Mouse (Mus musculus) G1E (cell line): ENCODE data around the gene St5.

Experiments
- CTCF ChIP-seq: IDR thresholded peaks from 2 replicates; pipeline ENCODE4 v1.5.1; 2012; ENCODE audit warnings: low read depth, low read length, inconsistent platforms, mixed read lengths
- GATA1 ChIP-seq: IDR thresholded peaks from 2 replicates; pipeline ENCODE4 v1.6.1; 2012; ENCODE audit warnings: borderline replicate concordance, low read length, inconsistent platforms, mixed read lengths
- GATA2 ChIP-seq: IDR thresholded peaks from 2 replicates; pipeline ENCODE4 v1.6.1; 2012; ENCODE audit warnings: low read depth, low read length, inconsistent platforms, borderline replicate concordance
- TAL1 ChIP-seq: conservative IDR thresholded peaks from 2 replicates; pipeline ENCODE4 v1.6.1; 2012; ENCODE audit warnings: low read depth, low read length, inconsistent platforms, mixed read lengths

DNA sequence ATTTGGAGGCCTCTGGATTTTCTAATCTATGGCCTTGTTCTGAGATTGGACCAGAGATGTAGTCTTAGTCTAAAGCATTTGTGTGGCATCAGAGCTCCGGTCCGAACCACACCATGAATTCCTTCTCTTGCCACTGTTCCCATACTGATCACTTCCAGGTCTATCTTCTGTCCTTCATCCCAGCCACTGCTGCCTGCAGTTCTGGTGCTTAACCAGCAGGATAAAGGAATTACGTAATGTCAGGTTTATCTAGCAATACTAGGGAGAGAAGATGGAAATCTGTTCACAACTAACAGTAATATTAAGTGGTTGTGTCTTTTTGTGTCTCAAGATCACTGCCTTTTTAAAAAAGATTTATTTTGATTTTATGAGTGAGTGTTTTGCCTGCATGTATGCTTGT, 13.3 kb downstream of the St5 start:
- TF ChIP-seq TAL1 (no peak), CTCF (no peak), GATA1 (no peak), GATA2 (no peak)
